Mouse (Mus musculus) G1E (cell line): Measurements from ENCODE around the gene Olfr1392. TPM values are rescaled to one million over a fixed set of nuclear protein-coding genes. Genes with fewer than 3 reads are reported as not detected.

Source experiments
- ATAC-seq: 2 replicates; pipeline ENCODE4 v1.8.0; 2016; ENCODE audit warnings: mild to moderate bottlenecking; ENCODE audit not compliant: insufficient number of reproducible peaks, poor library complexity, low FRiP score, severe bottlenecking; ENCODE audit errors: extremely low read depth
- DNase-seq: peaks from one replicate; pipeline ENCODE4 v3.0.0; 2012; ENCODE audit warnings: low spot score
- H3K27me3 ChIP-seq: 2 replicates; pipeline ENCODE4 v1.6.1; 2012; ENCODE audit warnings: mild to moderate bottlenecking, low read length, inconsistent platforms; ENCODE audit not compliant: insufficient read depth
- H3K36me3 ChIP-seq: replicated peaks from 2 replicates; pipeline ENCODE3; 2012; ENCODE audit warnings: mild to moderate bottlenecking, inconsistent platforms
- H3K4me1 ChIP-seq: 2 replicates; pipeline ENCODE4 v1.6.1; 2012; ENCODE audit warnings: low read depth, low read length, inconsistent platforms, mixed read lengths; ENCODE audit not compliant: insufficient read depth
- H3K4me3 ChIP-seq: 2 replicates; pipeline ENCODE4 v1.5.1; 2012; ENCODE audit warnings: low read depth, mild to moderate bottlenecking, inconsistent platforms, low read length, moderate library complexity, mixed read lengths
- H3K9me3 ChIP-seq: replicated peaks from 2 replicates; pipeline ENCODE4 v1.6.1; 2012; ENCODE audit warnings: inconsistent platforms
- CTCF ChIP-seq: IDR thresholded peaks from 2 replicates; pipeline ENCODE4 v1.5.1; 2012; ENCODE audit warnings: low read depth, low read length, inconsistent platforms, mixed read lengths
- GATA1 ChIP-seq: IDR thresholded peaks from 2 replicates; pipeline ENCODE4 v1.6.1; 2012; ENCODE audit warnings: borderline replicate concordance, low read length, inconsistent platforms, mixed read lengths
- GATA2 ChIP-seq: IDR thresholded peaks from 2 replicates; pipeline ENCODE4 v1.6.1; 2012; ENCODE audit warnings: low read depth, low read length, inconsistent platforms, borderline replicate concordance
- POLR2AphosphoS5 ChIP-seq: IDR thresholded peaks from 2 replicates; pipeline ENCODE4 v1.6.1; 2012; ENCODE audit warnings: low read depth, low read length, inconsistent platforms; ENCODE audit not compliant: insufficient replicate concordance
- TAL1 ChIP-seq: conservative IDR thresholded peaks from 2 replicates; pipeline ENCODE4 v1.6.1; 2012; ENCODE audit warnings: low read depth, low read length, inconsistent platforms, mixed read lengths
- polyA plus RNA-seq: library from polyadenylated mRNA; stranded (reverse); fragments of >175 nt; gene quantifications from 2 replicates; pipeline ENCODE4 v1.2.3, GENCODE M21; 2012
- total RNA-seq, 2 experiments: library from RNA; stranded (forward) in 1 of 2; stranded (reverse) in 1 of 2; fragments of 200-1000 nt in 1 of 2; fragments of >200 nt in 1 of 2; fragmentation: Nextera tagmentation in 1 of 2; gene quantifications; 2 replicates each; pipeline ENCODE4 v1.2.3; 2014 to 2017

The Olfr1392 gene
- total and polyA plus RNA-seq, 3 experiments: 0.11 TPM; not detected in 2

GRCm38 (mm10) chr11:49242944-49243626 lies 42.0 kb upstream of the Olfr1392 start:
- Histone ChIP-seq H3K4me3 (peak overlapping the region; percentile 72), H3K4me1 (peaks cover 69% of the 10 kb centered on the region), H3K36me3 (peaks cover 5% of the 10 kb centered on the region), H3K27me3 (no peaks in the 10 kb centered on the region), H3K9me3 (no peaks in the 10 kb centered on the region)
- DNase-seq (no peak), ATAC-seq (no peak)
- TF ChIP-seq GATA2: no peak
- TF ChIP-seq GATA1: no peak
- no peak for TF ChIP-seq TAL1
- TF ChIP-seq CTCF: no peak
- no peak for TF ChIP-seq POLR2AphosphoS5

- no peak for TF ChIP-seq POLR2AphosphoS5
- no peak for TF ChIP-seq GATA1
- TF ChIP-seq TAL1: no peak
- no peak for TF ChIP-seq GATA2
- no peak for TF ChIP-seq CTCF
- peak; percentile 81 for ATAC-seq
- no peaks in the 10 kb centered on the region for H3K27me3 ChIP-seq
- H3K36me3 ChIP-seq: peaks cover 9% of the 10 kb centered on the region
- peak; percentile 91 for DNase-seq
- no peaks in the 10 kb centered on the region for H3K9me3 ChIP-seq
- H3K4me3 ChIP-seq: peak within 1 kb of the TSS; percentile 72
- H3K4me1 ChIP-seq: peaks cover 77% of the 10 kb centered on the region
Observed at GRCm38 (mm10) chr11:49243727-49244594, 41.1 kb upstream of the Olfr1392 start, which contains the start of gene Mgat1. Gene Mgat1, plus strand, starts transcription at chr11:49244191.

GRCm38 (mm10) chr11:49244595-49244930 lies 40.5 kb upstream of the Olfr1392 start:
- no peak for TF ChIP-seq CTCF
- no peak for TF ChIP-seq GATA2
- no peak for TF ChIP-seq TAL1
- TF ChIP-seq POLR2AphosphoS5: no peak
- DNase-seq (no peak), ATAC-seq (no peak)
- H3K4me3 ChIP-seq: peak overlapping the region; percentile 72
- H3K27me3 ChIP-seq: no peaks in the 10 kb centered on the region
- H3K9me3 ChIP-seq: no peaks in the 10 kb centered on the region
- peaks cover 81% of the 10 kb centered on the region for H3K4me1 ChIP-seq
- peaks cover 10% of the 10 kb centered on the region for H3K36me3 ChIP-seq

- peaks cover 81% of the 10 kb centered on the region for H3K4me1 ChIP-seq
- no peak for DNase-seq
- peak overlapping the region; percentile 72 for H3K4me3 ChIP-seq
- H3K36me3 ChIP-seq: peaks cover 10% of the 10 kb centered on the region
- H3K27me3 ChIP-seq: no peaks in the 10 kb centered on the region
- no peak for ATAC-seq
- no peak for TF ChIP-seq POLR2AphosphoS5
- TF ChIP-seq GATA2: no peak
- TF ChIP-seq TAL1: no peak
- TF ChIP-seq GATA1: no peak
- no peak for TF ChIP-seq CTCF
- no peaks in the 10 kb centered on the region for H3K9me3 ChIP-seq
Observed at GRCm38 (mm10) chr11:49245176-49245575, 39.9 kb upstream of the Olfr1392 start.

- H3K4me3 ChIP-seq: peak overlapping the region; percentile 72
- ATAC-seq (no peak), DNase-seq (no peak)
- H3K36me3 ChIP-seq: peaks cover 10% of the 10 kb centered on the region
- no peaks in the 10 kb centered on the region for H3K9me3 ChIP-seq
- no peaks in the 10 kb centered on the region for H3K27me3 ChIP-seq
- peaks cover 84% of the 10 kb centered on the region for H3K4me1 ChIP-seq
- TF ChIP-seq TAL1 (peak; percentile 64), GATA2 (no peak)
Observed at GRCm38 (mm10) chr11:49245634-49246415, 39.3 kb upstream of the Olfr1392 start.

- DNase-seq: no peak
- peaks cover 85% of the 10 kb centered on the region for H3K4me1 ChIP-seq
- no peak for TF ChIP-seq POLR2AphosphoS5
- H3K9me3 ChIP-seq: no peaks in the 10 kb centered on the region
- H3K4me3 ChIP-seq: no peak overlapping the region; the same call in 1 of the 2 replicates
- no peak for ATAC-seq
- peaks cover 11% of the 10 kb centered on the region for H3K36me3 ChIP-seq
- no peaks in the 10 kb centered on the region for H3K27me3 ChIP-seq
Observed at GRCm38 (mm10) chr11:49246523-49246922, 38.6 kb upstream of the Olfr1392 start.
